Mouse (Mus musculus): ENCODE results near the gene Acta2.

DNA sequence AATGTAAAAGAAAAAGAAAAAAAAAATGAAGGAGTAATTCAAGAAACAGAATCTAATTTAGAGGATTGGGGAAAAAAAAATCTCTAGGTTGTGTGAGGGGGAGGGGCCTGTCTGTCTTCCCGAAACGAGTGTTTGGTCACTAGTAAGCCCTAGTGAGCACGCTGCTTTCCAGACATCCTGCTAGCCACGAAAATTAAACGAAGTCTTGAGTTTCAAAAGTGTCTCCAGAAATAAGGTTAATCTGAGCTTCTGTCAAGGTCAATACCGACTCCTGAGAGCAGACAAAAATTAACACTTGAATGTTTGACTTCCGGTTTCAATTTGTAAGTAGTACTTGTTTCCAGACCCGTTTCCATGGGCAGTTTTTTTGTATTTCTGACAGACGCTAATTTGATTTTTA is 62.2 kb downstream of the Acta2 start:
- TF ChIP-seq CTCF (conservative IDR thresholded peaks at IDR 0.05; ENCODE audit: insufficient read depth, insufficient read length, low read depth, low read length), result no peak
- TF ChIP-seq POLR2A (IDR thresholded peaks at IDR 0.05; ENCODE audit: low read depth, low read length), result no peak

Measured in kidney, adult 2 months (tissue).